Mouse (Mus musculus): ENCODE data around the gene Itgb6.

The Itgb6 gene

DNA sequence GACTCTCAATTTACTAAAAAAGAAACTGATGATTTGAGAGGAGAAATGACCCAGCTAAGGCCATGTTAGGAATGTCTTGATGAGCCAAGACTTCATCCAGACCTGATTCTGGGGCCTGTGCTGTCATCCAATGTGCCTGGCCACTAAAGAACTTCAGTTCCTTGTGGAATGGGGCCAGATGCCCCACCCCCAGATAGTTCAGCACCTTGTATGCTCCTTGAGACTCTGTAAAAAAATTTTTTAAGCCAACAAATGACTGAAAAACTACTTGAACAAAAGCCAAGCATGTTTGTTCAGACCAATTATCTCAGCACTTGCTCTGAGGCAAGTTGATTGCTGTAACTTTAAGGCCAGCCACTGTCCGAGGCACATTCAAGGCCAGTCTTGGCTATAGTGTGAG lies 59.4 kb downstream of the Itgb6 start:
- no peak for DNase-seq

DNA sequence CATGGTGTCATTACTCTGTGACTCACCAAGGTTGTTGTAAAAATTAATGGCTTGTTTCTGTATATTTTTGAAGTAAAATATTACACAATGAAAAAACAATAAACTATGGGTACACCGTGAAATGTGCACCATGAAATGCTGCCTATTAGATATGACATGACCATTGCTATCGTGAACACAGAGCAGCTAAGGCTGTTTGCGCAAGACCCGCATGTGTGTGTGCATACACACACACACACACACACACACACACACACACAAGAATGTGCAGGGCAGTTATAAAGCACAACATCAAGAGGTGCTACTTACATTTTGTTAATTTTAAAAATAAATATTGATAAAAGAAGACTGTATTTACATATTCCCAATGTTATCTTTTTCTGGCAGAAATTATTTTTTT lies 62.5 kb downstream of the Itgb6 start:
- DNase-seq: no peak

DNA sequence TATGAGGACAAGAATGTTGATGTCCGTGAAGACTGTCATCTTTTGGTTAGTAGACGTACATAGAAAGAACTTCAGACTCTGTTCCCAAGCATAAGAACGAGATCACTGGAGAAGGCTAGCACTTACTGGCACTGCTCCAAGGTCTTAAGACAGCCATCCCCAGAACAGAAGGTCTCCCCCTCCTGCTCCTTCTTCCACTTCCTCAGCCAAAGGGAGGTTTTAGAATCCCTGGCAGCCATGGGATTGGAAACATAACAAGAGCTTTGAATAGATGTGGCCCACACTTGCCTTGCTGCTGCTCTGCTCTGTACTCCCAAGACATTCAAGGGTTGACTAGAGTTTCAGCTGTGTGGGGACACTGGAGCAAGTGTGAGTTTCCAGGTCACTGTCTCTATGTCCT lies 63.5 kb downstream of the Itgb6 start:
- DNase-seq: no peak

- DNase-seq: no peak
Observed at GRCm38 (mm10) chr2:60654828-60655227, 67.6 kb downstream of the Itgb6 start.

GRCm38 (mm10) chr2:60650155-60650554 lies 72.3 kb downstream of the Itgb6 start:
- DNase-seq: no peak

DNA sequence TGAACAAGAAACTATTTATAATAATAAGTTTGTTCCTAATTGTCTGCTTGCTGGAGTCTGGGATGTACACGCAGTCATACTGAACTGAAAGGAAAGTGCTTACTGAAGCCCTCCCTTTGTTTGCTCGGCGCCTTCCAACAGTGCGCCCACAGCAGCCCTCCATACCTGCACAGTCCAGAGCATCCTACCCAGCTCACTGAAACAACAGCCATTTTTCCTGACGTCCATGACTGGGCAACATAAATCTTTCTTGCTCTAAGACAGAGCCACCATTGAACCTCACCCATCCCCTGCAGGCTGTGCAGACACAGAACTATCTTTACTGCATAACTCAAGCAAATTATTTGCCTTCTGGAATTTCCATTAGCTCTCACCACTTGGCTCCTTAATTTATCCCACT lies 74.8 kb downstream of the Itgb6 start:
- DNase-seq: no peak

DNA sequence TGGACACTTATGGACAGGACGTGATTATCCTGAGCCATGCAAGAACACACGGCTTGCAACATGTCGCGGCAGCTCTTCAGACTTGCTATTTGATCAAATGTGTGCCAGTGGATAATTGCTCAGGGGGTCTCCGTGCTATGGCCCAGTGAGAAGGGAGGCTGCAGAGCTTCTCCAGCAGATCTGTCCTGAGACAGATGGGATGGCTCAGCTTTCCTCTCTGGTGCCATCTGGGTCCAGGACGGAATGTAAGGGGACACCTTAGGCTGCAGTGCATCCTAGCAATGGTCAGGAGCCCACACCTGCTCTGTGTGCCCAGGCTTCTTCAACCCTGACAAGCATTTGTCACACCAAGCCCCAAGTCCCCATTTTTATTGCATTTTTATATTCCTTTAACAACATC lies 75.9 kb downstream of the Itgb6 start:
- no peak for DNase-seq

DNA sequence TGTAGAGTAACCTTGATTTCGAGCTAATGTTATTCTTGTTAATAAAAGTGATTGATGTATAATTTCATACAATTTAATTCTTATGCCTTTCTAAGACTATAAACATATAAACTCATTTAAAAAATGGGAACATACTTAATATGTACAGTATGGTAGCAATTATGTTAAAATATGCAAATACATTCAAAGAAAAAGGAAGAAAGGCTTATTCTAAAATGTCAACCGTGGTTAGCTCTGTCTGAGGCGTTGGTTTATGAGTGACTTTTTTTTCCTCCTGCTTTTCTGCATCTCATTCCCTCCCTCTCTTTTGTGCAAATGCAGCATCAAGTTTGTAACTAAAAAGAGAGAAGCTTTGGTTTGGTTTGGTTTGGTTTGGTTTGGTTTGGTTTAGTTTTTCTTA lies 79.0 kb downstream of the Itgb6 start:
- DNase-seq: no peak

DNA sequence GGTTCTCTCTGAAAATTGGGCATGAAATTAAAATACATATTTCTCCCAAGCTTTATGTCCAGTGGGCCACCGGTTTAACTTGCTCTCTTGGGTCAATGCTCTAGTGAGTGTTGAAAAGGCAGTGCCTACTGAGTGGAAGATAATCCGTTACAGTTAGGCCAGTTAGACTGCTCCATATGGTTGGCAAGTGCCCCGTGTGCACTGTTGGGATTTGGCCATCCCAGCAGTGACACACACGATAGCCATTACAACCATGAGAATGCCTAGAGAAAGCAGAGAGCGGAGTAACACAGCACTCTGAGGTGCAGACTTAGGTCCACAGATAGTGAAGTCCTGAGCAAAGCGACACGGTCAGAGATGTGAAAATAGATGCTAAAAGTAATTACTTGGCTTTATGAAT lies 79.8 kb downstream of the Itgb6 start:
- no peak for DNase-seq

- no peak for DNase-seq
Observed at GRCm38 (mm10) chr2:60640342-60640672, 82.1 kb downstream of the Itgb6 start.

GRCm38 (mm10) chr2:60639617-60640341 lies 82.7 kb downstream of the Itgb6 start:
- no peak for DNase-seq

DNA sequence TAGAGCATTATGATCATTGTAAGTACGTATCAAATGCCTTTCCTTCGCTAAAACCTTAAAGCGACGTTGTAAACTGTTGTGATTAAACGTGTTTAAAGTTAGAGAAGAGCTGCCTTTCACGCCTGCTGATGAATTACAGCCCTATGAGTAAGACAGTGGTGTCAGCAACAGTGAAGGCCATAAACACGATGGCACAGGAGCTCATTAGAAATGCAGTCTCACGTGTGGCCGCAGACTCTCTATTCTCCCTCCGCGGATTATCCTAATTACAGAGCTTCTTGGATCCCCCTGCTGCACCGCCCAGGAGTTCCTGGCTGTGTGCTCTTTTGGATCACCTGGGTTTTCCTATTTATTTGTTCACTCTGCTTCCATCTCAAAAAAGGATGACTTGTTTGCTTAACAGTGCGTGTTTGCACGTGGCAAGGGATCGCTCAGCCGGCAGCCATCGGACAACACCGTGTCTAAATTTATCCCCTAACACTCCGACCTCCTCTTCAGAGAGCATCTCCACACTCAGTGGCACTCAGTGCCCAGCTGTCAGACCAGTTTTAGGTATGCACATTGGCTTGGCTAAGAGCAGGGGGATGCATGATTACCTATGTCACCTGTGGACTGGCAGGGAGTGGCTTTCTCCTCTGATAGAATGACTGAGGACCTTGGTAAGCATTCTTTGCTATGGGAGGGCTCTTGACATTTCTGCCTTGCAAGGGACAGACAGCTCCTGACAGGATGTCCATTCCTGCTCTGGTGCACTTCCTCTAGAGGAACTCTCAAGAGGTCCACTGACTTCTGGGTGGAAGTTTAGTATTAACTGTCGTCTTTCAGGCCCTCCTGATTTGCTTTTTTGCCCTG lies 85.3 kb downstream of the Itgb6 start:
- DNase-seq: no peak

DNA sequence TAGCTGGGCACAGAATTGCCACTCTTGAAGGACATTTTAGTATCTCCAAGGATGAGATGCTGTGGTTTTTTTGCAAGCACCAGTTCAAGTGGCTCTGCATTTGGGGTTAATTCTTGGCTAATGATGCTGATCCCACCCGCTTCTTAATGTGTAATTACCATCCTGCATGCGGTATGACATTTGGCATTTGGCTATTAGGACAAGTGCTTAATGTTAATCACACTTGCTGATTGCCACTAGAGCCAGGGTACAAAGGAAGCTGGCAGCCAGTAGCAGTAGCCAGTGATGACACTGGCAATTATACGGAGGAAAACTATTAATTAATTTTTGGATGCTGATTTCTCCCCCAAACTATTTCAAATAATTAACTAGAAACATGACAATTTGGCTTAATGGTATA lies 86.0 kb downstream of the Itgb6 start:
- no peak for DNase-seq

DNA sequence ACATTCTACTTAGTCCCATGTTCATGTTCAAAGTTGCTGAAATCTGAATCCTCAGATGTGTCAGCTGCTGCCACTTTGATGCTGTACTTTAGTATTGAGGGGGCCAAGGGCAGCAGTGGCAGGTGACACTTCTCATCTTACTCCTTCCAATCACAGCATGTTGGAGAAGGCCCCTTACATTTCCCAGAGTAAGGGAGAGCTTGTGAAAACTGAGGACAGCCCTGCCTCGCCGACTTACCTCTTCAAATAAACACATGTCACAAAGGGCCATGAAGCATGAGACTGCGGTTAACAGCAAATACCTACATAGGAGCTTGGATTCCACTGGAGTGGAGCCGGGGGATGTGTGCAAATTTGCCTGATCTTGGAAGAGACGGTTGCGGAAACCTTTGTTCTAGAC lies 86.4 kb downstream of the Itgb6 start:
- DNase-seq: no peak

- no peak for DNase-seq
Observed at GRCm38 (mm10) chr2:60632791-60633190, 89.7 kb downstream of the Itgb6 start.

GRCm38 (mm10) chr2:60630304-60630703 lies 92.1 kb downstream of the Itgb6 start:
- no peak for DNase-seq

- DNase-seq: no peak
Observed at GRCm38 (mm10) chr2:60627952-60628351, 94.5 kb downstream of the Itgb6 start.

DNA sequence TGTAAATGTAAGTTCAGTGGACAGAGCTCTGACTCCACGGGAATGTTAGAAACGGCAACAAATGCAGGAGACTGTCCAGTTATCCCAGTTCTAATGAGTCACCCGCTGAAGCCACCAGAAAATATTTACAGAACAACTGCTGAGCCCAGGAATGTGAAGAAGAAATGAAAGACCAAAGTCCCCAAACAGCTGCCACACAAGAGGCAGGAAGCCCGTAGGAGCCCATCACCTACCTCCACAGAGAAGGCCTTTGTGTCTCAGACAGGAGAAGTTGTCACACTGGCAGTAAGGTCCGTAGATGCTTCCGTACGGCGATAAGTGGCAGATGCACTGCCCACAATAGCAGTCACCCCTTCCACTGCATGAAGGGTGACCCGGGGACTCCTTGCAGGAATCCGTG lies 94.9 kb downstream of the Itgb6 start:
- no peak for DNase-seq

- DNase-seq: no peak
Observed at GRCm38 (mm10) chr2:60625766-60626165, 96.7 kb downstream of the Itgb6 start.

DNA sequence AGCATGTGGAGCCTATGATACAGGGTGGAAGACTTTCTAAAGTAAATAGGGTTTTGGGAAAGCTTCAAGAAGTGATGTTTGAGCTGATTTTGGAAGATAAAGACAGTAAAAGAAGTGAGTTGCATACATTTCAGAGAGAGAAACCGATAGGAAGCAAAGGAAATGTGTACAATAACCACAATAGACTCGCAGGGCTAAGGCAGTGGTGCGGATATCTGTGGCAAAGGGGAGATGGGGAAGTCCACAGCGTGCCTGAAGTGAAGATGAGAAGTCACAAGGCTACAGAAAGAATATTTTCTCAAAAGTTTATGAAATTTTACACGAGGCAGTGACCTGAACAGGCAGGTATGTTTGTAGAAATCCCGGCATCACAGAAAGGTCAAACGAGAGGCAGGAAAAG lies 100.3 kb downstream of the Itgb6 start:
- DNase-seq: no peak

GRCm38 (mm10) chr2:60614758-60615157 lies 107.7 kb downstream of the Itgb6 start:
- no peak for DNase-seq

DNA sequence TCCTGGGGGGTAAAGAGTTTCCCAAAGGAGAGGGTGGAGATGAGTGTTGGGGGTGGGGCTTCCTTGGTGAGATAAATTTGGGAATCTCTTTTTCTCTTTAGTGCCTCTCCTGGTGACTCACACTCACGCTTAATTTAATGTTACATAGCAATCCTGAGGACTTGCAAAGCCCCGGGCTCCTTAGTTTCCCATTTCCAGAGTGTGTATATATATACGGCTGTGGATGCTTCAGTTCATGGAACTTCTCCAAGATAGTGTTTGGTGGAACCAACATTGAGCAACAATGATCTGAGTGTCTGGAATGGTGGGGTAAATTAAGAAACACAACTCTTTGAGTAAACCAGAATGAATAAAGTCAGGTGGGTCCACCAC lies 108.6 kb downstream of the Itgb6 start:
- no peak for DNase-seq

GRCm38 (mm10) chr2:60612906-60613856 lies 109.3 kb downstream of the Itgb6 start:
- no peak for DNase-seq

- DNase-seq: no peak
Observed at GRCm38 (mm10) chr2:60611622-60612021, 110.8 kb downstream of the Itgb6 start.
